Mouse (Mus musculus) liver, adult 2 months (tissue): ENCODE data around the gene Fah.

ENCODE experiments used
- CTCF ChIP-seq: fragments of 200-500 bp; IDR thresholded peaks from 2 replicates; pipeline ENCODE4 v1.5.1; 2011; ENCODE audit warnings: low read depth, low read length, control low read depth
- POLR2A ChIP-seq: fragments of 200-500 bp; IDR thresholded peaks from 2 replicates; pipeline ENCODE4 v1.6.1; 2011; ENCODE audit warnings: low read length, control low read depth; ENCODE audit not compliant: insufficient read depth; ENCODE audit errors: extremely low read depth

DNA sequence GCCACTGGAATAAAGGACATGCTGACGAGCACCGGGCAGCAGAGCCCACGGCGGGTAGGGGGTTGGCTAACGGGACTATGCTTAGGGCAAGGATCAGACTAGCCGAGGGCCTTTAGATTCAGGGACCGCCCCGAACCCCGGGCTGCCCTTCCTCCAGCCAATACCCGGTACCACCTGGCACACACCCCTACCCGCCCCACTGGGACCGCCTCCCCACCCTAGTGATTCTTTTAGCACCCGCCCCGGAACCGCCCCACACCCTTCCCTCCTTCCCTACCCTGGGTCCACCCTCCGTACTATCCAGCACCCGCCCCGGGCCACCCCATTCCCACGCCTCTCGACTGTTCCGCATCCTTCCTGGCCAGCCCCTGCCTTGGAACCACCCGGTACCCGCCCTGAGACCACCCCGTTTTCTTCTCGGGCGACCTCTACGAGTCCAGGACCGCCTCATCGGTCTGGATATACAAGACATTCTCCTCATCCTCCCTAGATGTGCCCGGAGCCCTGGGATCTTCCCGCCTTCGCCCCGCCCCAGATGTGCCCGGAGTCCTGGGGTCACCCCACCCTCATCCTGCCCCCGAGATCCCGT, 724 bp downstream of the Fah start:
- peak; percentile 92 for TF ChIP-seq POLR2A
- no peak for TF ChIP-seq CTCF
